Mouse (Mus musculus) activated CD4-positive, CD25-positive, alpha-beta regulatory T cell (primary cell): Measurements from ENCODE around the gene Tas2r126. TPM values are rescaled to one million over a fixed set of nuclear protein-coding genes. Genes with fewer than 3 reads are reported as not detected.

Source experiments
- polyA plus RNA-seq, 2 experiments: library from polyadenylated mRNA; unstranded; fragments of 100-300 nt; shearing (Covaris generic); gene quantifications; one replicate each; pipeline ENCODE4 v1.2.1; 2017

Tas2r126 gene
- not detected for polyA plus RNA-seq

DNA sequence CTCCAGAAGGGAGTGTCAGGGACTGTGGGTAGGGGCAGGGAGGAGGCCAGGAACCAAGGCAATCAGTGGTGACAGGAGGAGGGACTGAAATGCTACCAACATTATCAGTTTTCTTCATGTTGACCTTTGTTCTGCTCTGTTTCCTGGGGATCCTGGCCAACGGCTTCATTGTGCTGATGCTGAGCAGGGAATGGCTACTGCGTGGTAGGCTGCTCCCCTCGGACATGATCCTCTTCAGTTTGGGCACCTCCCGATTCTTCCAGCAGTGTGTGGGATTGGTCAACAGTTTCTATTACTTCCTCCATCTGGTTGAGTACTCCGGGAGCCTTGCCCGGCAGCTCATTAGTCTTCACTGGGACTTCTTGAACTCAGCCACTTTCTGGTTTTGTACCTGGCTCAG is at the start of gene Tas2r126:
Tas2r126 (plus strand) TSS at position 90 of the 400 bp plus-strand sequence.

DNA sequence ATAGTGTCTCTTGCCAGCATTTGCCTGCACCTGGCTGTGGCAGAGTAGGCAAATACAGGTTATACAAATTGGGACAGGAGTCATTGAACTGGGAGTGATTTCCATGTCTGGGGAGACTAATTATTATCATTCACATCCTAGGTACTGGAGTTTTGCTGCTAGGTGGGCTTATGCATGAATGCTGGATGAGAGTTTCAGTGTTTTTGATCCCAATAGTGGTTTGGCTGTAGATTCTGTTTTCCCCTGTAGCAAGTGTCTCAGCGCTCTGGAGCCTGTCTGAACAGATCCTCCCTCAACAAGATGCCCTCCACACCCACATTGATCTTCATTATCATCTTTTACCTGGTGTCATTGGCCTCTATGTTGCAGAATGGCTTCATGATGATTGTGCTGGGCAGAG is 34.4 kb upstream of the Tas2r126 start, which contains the start of gene Tas2r143:
Tas2r143 (plus strand) TSS at position 301 of the 400 bp plus-strand sequence.

DNA sequence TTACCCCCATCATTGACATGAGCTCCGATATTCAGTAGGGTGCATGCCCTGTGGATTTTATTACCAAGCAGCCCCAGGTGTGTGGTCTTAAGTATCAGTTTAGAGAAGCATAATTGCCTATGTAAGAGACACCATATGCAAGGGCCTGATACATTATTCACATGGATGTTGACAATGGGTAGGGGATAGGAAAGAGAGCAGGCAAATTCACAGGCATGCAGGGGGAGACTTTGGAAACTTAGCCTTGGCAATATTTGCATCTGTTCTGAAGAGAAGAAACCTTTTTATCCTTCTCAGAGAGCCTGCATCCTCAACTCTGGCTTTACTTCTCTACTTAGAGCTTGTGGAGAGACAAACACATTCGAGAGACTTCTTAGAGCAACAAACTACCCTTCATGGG is 29.2 kb upstream of the Tas2r126 start, which contains the start of gene Tas2r135:
Tas2r135 (plus strand) TSS at position 301 of the 400 bp plus-strand sequence.

GRCm38 (mm10) chr6:42465096-42465495 is 30.8 kb downstream of the Tas2r126 start, which contains the start of gene Olfr458:
Gene Olfr458, minus strand, starts transcription at chr6:42465196.

DNA sequence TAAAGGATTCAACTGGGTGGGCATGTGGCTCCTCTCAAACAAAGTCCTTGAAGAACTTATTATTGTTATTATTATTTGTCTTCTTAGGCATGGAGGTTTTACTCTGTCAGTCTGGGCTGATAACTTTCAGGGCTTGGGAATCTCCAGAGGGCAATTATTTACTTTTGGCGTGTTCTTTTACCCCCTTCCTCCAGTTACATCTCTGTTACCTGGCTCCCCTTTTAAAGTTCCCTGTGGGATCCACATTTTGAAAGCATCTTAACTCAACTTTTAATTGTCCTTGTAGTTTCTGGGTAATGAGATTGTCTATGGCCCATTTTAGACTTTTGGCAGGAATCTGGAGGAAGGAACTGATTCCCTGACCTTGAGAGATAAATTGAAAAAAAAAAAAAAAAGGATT is 41.9 kb downstream of the Tas2r126 start, which contains the start of gene Olfr457:
Olfr457 (minus strand) TSS at position 101 of the 400 bp plus-strand sequence.

Other genes starting within 250 kb of the Tas2r126 start
- gene Tas2r144, start 219.2 kb upstream of the Tas2r126 start, polyA plus RNA-seq = not detected
- gene Gstk1, start 188.6 kb upstream of the Tas2r126 start, polyA plus RNA-seq = 1 to 10 TPM; 4.1 to 5.6 TPM
- gene Tmem139, start 172.6 kb upstream of the Tas2r126 start, polyA plus RNA-seq = under 1 TPM in 1 of 2 experiments, not detected in 1; 0.25 TPM
- 10 to 100 TPM; 54.8 to 61.9 TPM for gene Casp2, start 169.6 kb upstream of the Tas2r126 start, polyA plus RNA-seq
- under 1 TPM in 1 of 2 experiments, not detected in 1; 0.14 TPM for gene Clcn1, start 147.8 kb upstream of the Tas2r126 start, polyA plus RNA-seq
- not detected for gene Fam131b, start 109.9 kb upstream of the Tas2r126 start, polyA plus RNA-seq
- gene Zyx, start 84.9 kb upstream of the Tas2r126 start, polyA plus RNA-seq = 100 to 1,000 TPM; 131 to 231 TPM
- under 1 TPM; 0.28 to 0.43 TPM for gene Epha1, start 61.3 kb upstream of the Tas2r126 start, polyA plus RNA-seq
- not detected for gene Tas2r143, start 34.3 kb upstream of the Tas2r126 start, polyA plus RNA-seq
- not detected for gene Tas2r135, start 29.1 kb upstream of the Tas2r126 start, polyA plus RNA-seq
- not detected for gene Olfr458, start 30.7 kb downstream of the Tas2r126 start, polyA plus RNA-seq
- gene Olfr457, start 41.8 kb downstream of the Tas2r126 start, polyA plus RNA-seq = under 1 TPM in 1 of 2 experiments, not detected in 1; 0.14 TPM
- gene Olfr456, start 52.7 kb downstream of the Tas2r126 start, polyA plus RNA-seq = not detected
- gene Olfr455, start 113.1 kb downstream of the Tas2r126 start, polyA plus RNA-seq = under 1 TPM in 1 of 2 experiments, not detected in 1; 0.28 TPM
- gene Tcaf3, start 163.2 kb downstream of the Tas2r126 start, polyA plus RNA-seq = not detected
- gene Tcaf2, start 210.7 kb downstream of the Tas2r126 start, polyA plus RNA-seq = under 1 TPM in 1 of 2 experiments, not detected in 1; 0.32 TPM